Mouse (Mus musculus): Measurements from ENCODE around the gene Rad18.

- no peak for TF ChIP-seq CTCF (IDR thresholded peaks at IDR 0.05; ENCODE audit: extremely low read depth, insufficient read length, insufficient replicate concordance, low read depth, low read length)
- TF ChIP-seq POLR2A (IDR thresholded peaks at IDR 0.05; ENCODE audit: low read depth, low read length): no peak
These were observed 68.2 kb downstream of the Rad18 start for GRCm38 (mm10) chr6:112628301-112628700.

Measured in small intestine, adult 2 months (tissue).